Mouse (Mus musculus): Measurements from ENCODE around the gene Clec2g.

- no peak for TF ChIP-seq CTCF (IDR thresholded peaks at IDR 0.05; ENCODE audit: control insufficient read depth, insufficient read depth, low read length)
- TF ChIP-seq POLR2A (IDR thresholded peaks at IDR 0.05; ENCODE audit: borderline replicate concordance, control insufficient read depth, low read depth, low read length) = no peak
Measured at GRCm38 (mm10) chr6:129014399-129014798, 80.2 kb downstream of the Clec2g start.
